Mouse (Mus musculus): ENCODE measurements at regions not wholly inside any gene's neighbourhood (a gene's known extent, or its start where the extent isn't known, plus 50 kb on each side); places are given as distances from the start of the nearest gene placed in this dataset.

GRCm38 (mm10) chr1:193875287-193875686, 505.2 kb upstream of the Camk1g start:
- TF ChIP-seq CTCF (IDR thresholded peaks at IDR 0.05; ENCODE audit: low read depth, low read length) (no peak), GATA1 (IDR thresholded peaks at IDR 0.05; ENCODE audit: borderline replicate concordance, low read length) (no peak), POLR2AphosphoS5 (IDR thresholded peaks at IDR 0.05; ENCODE audit: insufficient replicate concordance, low read depth, low read length) (no peak)
